Mouse (Mus musculus) adipocyte (in vitro differentiated cells): ENCODE results near the gene Gm17467.
"Not testable (repeated sequence)": the region's sequence is repeated elsewhere in the genome, so short reads cannot be mapped to it uniquely, and the experiment has no call there.

Experiments
- DNase-seq: peaks from one replicate; pipeline ENCODE4 v3.0.0-alpha.2; 2016; ENCODE audit warnings: low spot score

The Gm17467 gene

DNA sequence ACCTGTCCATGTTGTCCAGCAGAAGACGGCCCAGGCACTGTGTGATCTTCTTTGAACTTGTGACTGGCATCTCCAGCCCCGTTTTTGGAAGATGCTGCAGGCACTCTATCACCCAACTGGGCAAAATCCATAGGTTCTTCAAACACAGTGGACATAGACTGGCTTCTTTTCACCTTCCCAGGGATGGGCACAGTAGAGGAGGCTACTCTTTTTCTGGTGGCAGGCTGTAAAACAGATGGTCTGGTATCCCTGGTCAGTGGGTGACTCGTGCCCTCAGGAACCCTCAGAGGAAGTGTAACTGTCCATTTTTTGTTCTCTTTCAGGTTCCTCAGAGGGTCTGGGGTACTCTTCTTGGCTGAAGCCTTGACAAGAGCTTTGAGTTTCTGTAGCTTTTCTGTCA, at the start of gene Gm17467:
Gm17467 (minus strand) TSS at position 101 of the 400 bp plus-strand sequence.
- not testable (repeated sequence) for DNase-seq
